Mouse (Mus musculus): ENCODE measurements around the gene 3110009E18Rik.

DNA sequence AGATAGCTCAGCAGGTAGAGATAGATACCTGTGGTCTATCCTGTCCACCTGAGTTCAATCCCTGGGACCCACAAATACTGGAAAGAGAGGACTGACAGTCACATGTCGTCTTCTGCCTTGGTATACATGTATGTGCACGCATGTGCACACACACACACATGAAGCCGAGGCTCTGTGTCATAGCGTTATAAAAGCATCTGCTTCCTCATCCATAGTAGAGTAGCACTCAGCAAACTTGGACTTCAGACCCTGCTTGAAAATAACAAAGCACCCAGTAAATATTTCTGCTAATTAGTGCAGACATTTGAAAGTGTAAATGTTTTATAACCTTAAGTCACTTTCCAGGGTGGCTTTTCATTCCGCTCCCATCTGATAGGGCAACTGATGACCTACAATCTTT, 40.5 kb downstream of the 3110009E18Rik start:
- TF ChIP-seq POLR2A (IDR thresholded peaks at IDR 0.05; ENCODE audit: control insufficient read depth, low read depth, low read length) (no peak), CTCF (IDR thresholded peaks at IDR 0.05; ENCODE audit: control insufficient read depth, insufficient read depth, insufficient replicate concordance, low read depth, low read length) (no peak)

Measured in testis, adult 2 months (tissue).